Mouse (Mus musculus): ENCODE measurements around the gene Cst6.

GRCm38 (mm10) chr19:5356080-5356479 is 6.7 kb upstream of the Cst6 start:
- TF ChIP-seq CTCF (IDR thresholded peaks at IDR 0.05; ENCODE audit: low read depth, low read length) (no peak), TAL1 (conservative IDR thresholded peaks at IDR 0.05; ENCODE audit: low read depth, low read length) (no peak), POLR2AphosphoS5 (IDR thresholded peaks at IDR 0.05; ENCODE audit: insufficient replicate concordance, low read depth, low read length) (no peak)

Data from G1E (cell line).